Mouse (Mus musculus) limb, embryonic 14.5 days (tissue): Measurements from ENCODE around the gene Btg4. TPM values are rescaled to one million over a fixed set of nuclear protein-coding genes. Genes with fewer than 3 reads are reported as not detected.
A peak's percentile ranks its signal among the peaks of the same experiment; 100 is the strongest.

Experiments used
- ATAC-seq: fragments of 200-750 bp; cut with Nextera tagmentation; 2 replicates; pipeline ENCODE4 v1.8.0; 2017; ENCODE audit warnings: low read depth, moderate number of reproducible peaks, moderate TSS enrichment; ENCODE audit not compliant: low FRiP score
- DNase-seq: peaks from one replicate; pipeline ENCODE4 v3.0.0-alpha.2; 2015; ENCODE audit warnings: low spot score
- H3K27ac ChIP-seq: fragments of 300-500 bp; sonication (generic); replicated peaks from 2 replicates; pipeline ENCODE4 v1.5.1; 2014; ENCODE audit warnings: low read depth, mild to moderate bottlenecking, low read length, moderate library complexity, mixed read lengths
- H3K27me3 ChIP-seq: fragments of 300-500 bp; sonication (generic); 2 replicates; pipeline ENCODE4 v1.6.1; 2014; ENCODE audit warnings: low read length, mixed read lengths; ENCODE audit not compliant: control insufficient read depth, insufficient read depth
- H3K36me3 ChIP-seq: fragments of 300-500 bp; sonication (generic); 2 replicates; pipeline ENCODE4 v1.6.1; 2014; ENCODE audit warnings: mild to moderate bottlenecking, low read length, moderate library complexity, mixed read lengths; ENCODE audit not compliant: control insufficient read depth, insufficient read depth
- H3K4me1 ChIP-seq: fragments of 300-500 bp; sonication (generic); 2 replicates; pipeline ENCODE4 v1.6.1; 2014; ENCODE audit warnings: antibody characterized with exemption, low read length, mixed read lengths; ENCODE audit not compliant: control insufficient read depth, insufficient read depth
- H3K4me2 ChIP-seq: fragments of 300-500 bp; sonication (generic); replicated peaks from 2 replicates; pipeline ENCODE4 v1.6.1; 2014; ENCODE audit warnings: low read depth, mild to moderate bottlenecking, low read length, moderate library complexity; ENCODE audit not compliant: severe bottlenecking
- H3K4me3 ChIP-seq: fragments of 300-500 bp; sonication (generic); replicated peaks from 2 replicates; pipeline ENCODE4 v1.5.1; 2014; ENCODE audit warnings: low read length
- H3K9ac ChIP-seq: fragments of 300-500 bp; sonication (generic); 2 replicates; pipeline ENCODE4 v1.6.1; 2014; ENCODE audit warnings: mild to moderate bottlenecking, low read depth, low read length, moderate library complexity; ENCODE audit not compliant: severe bottlenecking
- H3K9me3 ChIP-seq: fragments of 300-500 bp; sonication (generic); 2 replicates; pipeline ENCODE4 v1.6.1; 2016; ENCODE audit warnings: low read length; ENCODE audit not compliant: control insufficient read depth
- POLR2A ChIP-seq: fragments of 200-500 bp; IDR thresholded peaks from 2 replicates; pipeline ENCODE4 v1.8.0; 2012; ENCODE audit warnings: inconsistent platforms, mild to moderate bottlenecking, moderate library complexity, borderline replicate concordance; ENCODE audit not compliant: insufficient read depth, insufficient read length; ENCODE audit errors: extremely low read depth
- WGBS: fragments of 180-500 bp; shearing (Covaris S2); extraction: QIAGEN DNeasy Blood & Tissue Kit; methylation state at CpG from one replicate; pipeline ENCODE4 v1.1.7; 2014; 5-methylcytosine and 5-hydroxymethylcytosine counted together
- microRNA counts: library from miRNA; unstranded; fragments of <30 nt; microRNA quantifications from one replicate; lab custom pipeline; 2016
- microRNA-seq: library from miRNA; unstranded; fragments of <30 nt; microRNA quantifications from one replicate; pipeline ENCODE4, GENCODE M21; 2016
- polyA plus RNA-seq, 2 experiments: library from polyadenylated mRNA; depleted of rRNA in 1 of 2; stranded (reverse) in 1 of 2; unstranded in 1 of 2; fragments of >200 nt; fragmentation: Nextera tagmentation in 1 of 2; extraction: Ambion mirVana in 1 of 2; gene quantifications; 2 replicates each; pipeline versions ENCODE4 v1.2.1 to v1.2.3; 2012 to 2014

The Btg4 gene
- polyA plus RNA-seq, 2 experiments, result not detected

GRCm38 (mm10) chr9:51163989-51164388 lies 103.3 kb downstream of the Btg4 start:
- WGBS, result 75% methylated on average over 5 of the region's 5 CpGs
- no peak overlapping the region for H3K27ac ChIP-seq
- no peak overlapping the region for H3K4me2 ChIP-seq
- no peak for ATAC-seq
- peaks cover 1% of the 10 kb centered on the region; the same call in 1 of the 2 replicates for H3K27me3 ChIP-seq
- 0 out of 2 replicates have a peak, but pooled peaks cover 9% of the 10 kb centered on the region for H3K4me1 ChIP-seq
- no peak overlapping the region for H3K4me3 ChIP-seq
- no peak for DNase-seq
- no peaks in the 10 kb centered on the region for H3K9me3 ChIP-seq
- no peak for TF ChIP-seq POLR2A
- no peak overlapping the region for H3K9ac ChIP-seq
- no peaks in the 10 kb centered on the region for H3K36me3 ChIP-seq

- Histone ChIP-seq H3K9ac (no peak within 1 kb of the TSS), H3K27ac (no peak within 1 kb of the TSS), H3K27me3 (no peaks in the 10 kb centered on the region), H3K4me2 (no peak within 1 kb of the TSS), H3K9me3 (no peaks in the 10 kb centered on the region), H3K4me3 (no peak within 1 kb of the TSS), H3K36me3 (no peaks in the 10 kb centered on the region), H3K4me1 (0 out of 2 replicates have a peak, but pooled peaks cover 9% of the 10 kb centered on the region)
- DNase-seq, result no peak
- no peak for ATAC-seq
- TF ChIP-seq POLR2A, result no peak
- 31% methylated on average over 6 of the region's 6 CpGs for WGBS
Observed at GRCm38 (mm10) chr9:51165312-51166180, 104.8 kb downstream of the Btg4 start, which contains the start of gene Gm32742. Gm32742 (minus strand) TSS chr9:51165517.

DNA sequence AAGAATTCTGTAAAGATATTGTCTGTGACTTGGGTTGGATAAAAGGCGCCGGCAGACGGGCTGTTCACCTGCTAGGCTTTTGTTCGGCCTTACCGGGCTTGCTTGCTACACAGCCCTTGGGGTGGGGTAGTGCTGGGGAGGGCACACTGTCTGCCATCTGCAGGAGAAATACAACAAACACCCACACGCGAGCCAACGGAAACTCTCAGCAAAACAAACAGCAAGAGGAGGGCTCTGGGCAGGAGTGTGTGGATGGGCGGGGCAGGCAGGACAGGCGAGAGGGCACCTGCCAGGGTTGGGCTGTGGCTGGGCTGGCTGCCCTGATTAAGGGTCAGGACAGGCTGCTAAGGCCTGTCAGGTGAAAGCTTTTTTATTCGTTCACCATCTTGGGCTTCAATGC lies 107.3 kb downstream of the Btg4 start:
- Histone ChIP-seq H3K9me3 (no peaks in the 10 kb centered on the region), H3K4me2 (no peak overlapping the region), H3K27me3 (no peaks in the 10 kb centered on the region), H3K4me1 (0 out of 2 replicates have a peak, but pooled peaks cover 9% of the 10 kb centered on the region), H3K4me3 (no peak overlapping the region), H3K36me3 (no peaks in the 10 kb centered on the region), H3K27ac (no peak overlapping the region), H3K9ac (no peak overlapping the region)
- DNase-seq (no peak), ATAC-seq (no peak)
- TF ChIP-seq POLR2A, result no peak
- 68% methylated on average over 11 of the region's 11 CpGs for WGBS

DNA sequence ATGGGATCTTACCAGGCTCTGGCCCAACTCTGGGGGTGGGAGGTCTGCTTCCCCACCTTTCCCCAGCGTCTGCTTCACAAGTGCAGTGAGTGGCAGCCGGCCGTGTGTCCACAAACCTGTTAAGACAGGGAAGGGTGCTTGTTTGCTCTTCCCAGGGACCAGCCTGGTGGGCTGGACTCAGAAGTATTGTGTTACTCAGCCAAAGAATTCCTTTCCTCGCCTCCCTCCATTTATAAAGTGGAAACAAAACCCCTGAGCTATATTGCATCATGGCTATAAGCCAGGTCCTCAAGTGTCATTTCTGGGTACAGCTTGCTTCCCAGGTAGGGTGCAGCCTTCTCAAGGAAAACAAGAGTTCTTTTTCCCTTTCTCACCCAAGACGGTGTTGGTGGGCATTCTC lies 108.0 kb downstream of the Btg4 start:
- no peak for DNase-seq
- H3K9ac ChIP-seq, result no peak overlapping the region
- no peaks in the 10 kb centered on the region for H3K27me3 ChIP-seq
- 0 out of 2 replicates have a peak, but pooled peaks cover 9% of the 10 kb centered on the region for H3K4me1 ChIP-seq
- TF ChIP-seq POLR2A, result no peak
- no peaks in the 10 kb centered on the region for H3K9me3 ChIP-seq
- H3K4me2 ChIP-seq, result no peak overlapping the region
- no peak for ATAC-seq
- H3K4me3 ChIP-seq, result no peak overlapping the region
- WGBS, result 51% methylated on average over 5 of the region's 5 CpGs
- no peak overlapping the region for H3K27ac ChIP-seq
- no peaks in the 10 kb centered on the region for H3K36me3 ChIP-seq

DNA sequence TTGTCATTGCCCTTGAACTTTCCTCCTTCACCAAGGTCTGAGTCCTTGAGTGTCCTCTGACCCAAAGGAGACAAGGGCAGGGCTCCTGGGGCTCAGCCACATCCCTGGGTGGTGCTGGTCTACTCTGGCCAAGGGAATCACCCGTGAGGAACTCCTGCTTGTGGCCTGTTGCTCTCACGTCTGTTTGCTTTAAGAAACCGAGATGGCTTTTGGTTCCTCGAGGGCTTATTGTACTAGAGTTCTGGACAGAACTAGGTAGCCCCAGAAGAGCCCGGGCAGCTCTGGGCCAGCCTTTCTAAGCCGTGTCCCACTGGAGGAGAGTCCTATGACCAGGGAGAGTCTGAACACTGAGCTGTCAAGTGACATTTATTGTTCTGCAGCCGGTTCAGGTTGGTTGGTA lies 108.4 kb downstream of the Btg4 start:
- TF ChIP-seq POLR2A, result no peak
- 83% methylated on average over 7 of the region's 7 CpGs for WGBS
- H3K4me2 ChIP-seq, result no peak overlapping the region
- DNase-seq, result no peak
- ATAC-seq, result no peak
- H3K27ac ChIP-seq, result no peak overlapping the region
- H3K36me3 ChIP-seq, result no peaks in the 10 kb centered on the region
- H3K27me3 ChIP-seq, result no peaks in the 10 kb centered on the region
- H3K9ac ChIP-seq, result no peak overlapping the region
- no peak overlapping the region for H3K4me3 ChIP-seq
- H3K9me3 ChIP-seq, result no peaks in the 10 kb centered on the region
- 0 out of 2 replicates have a peak, but pooled peaks cover 9% of the 10 kb centered on the region for H3K4me1 ChIP-seq

MicroRNA genes within 50 kb of the gene (microRNA counts, 519-probe panel; counts per million panel counts)
- microRNA mmu-miR-34b-3p (lab: Ali Mortazavi, UCI), result 1,969 counts per million, percentile 25 among the panel's probes with 10 or more counts
- 1,853 counts per million, percentile 20 among the panel's probes with 10 or more counts for microRNA mmu-miR-34b-5p (lab: Ali Mortazavi, UCI)
- 3,712 counts per million, percentile 75 among the panel's probes with 10 or more counts for microRNA mmu-miR-34c (lab: Ali Mortazavi, UCI)

Small RNA genes within 50 kb of the gene (microRNA-seq; reads per million reads assigned to microRNA genes)
- gene Mir34b, result 22.2 reads per million, percentile 31 among the genes with 10 or more reads in this experiment
- 592 reads per million, percentile 67 among the genes with 10 or more reads in this experiment for gene Mir34c

Other genes with a start within 250 kb of the Btg4 start
- gene Ppp2r1b, start 215.6 kb upstream of the Btg4 start, polyA plus RNA-seq (2012; rRNA removed), result 25.2 and 27.3 TPM in 2 replicates
- gene Ppp2r1b, start 215.6 kb upstream of the Btg4 start, polyA plus RNA-seq (2014; fragmentation: Nextera tagmentation; extraction: Ambion mirVana), result 51.0 and 53.8 TPM in 2 replicates
- gene Sik2, start 51.8 kb upstream of the Btg4 start, polyA plus RNA-seq (2012; rRNA removed), result 16.3 and 16.8 TPM in 2 replicates
- gene Sik2, start 51.8 kb upstream of the Btg4 start, polyA plus RNA-seq (2014; fragmentation: Nextera tagmentation; extraction: Ambion mirVana), result 15.8 and 18.7 TPM in 2 replicates
- 4.6 and 6.1 TPM in 2 replicates for gene Layn, start 16.2 kb downstream of the Btg4 start, polyA plus RNA-seq (2012; rRNA removed)
- 9.3 and 11.6 TPM in 2 replicates for gene Layn, start 16.2 kb downstream of the Btg4 start, polyA plus RNA-seq (2014; fragmentation: Nextera tagmentation; extraction: Ambion mirVana)
- gene 4833427G06Rik, start 41.2 kb downstream of the Btg4 start, polyA plus RNA-seq (2012; rRNA removed), result 0.06 TPM in 1 of 2 replicates, not detected in the other
- not detected in 2 replicates for gene 4833427G06Rik, start 41.2 kb downstream of the Btg4 start, polyA plus RNA-seq (2014; fragmentation: Nextera tagmentation; extraction: Ambion mirVana)
- 0.03 and 0.04 TPM in 2 replicates for gene Gm32742, start 104.6 kb downstream of the Btg4 start, polyA plus RNA-seq (2012; rRNA removed)
- gene Gm32742, start 104.6 kb downstream of the Btg4 start, polyA plus RNA-seq (2014; fragmentation: Nextera tagmentation; extraction: Ambion mirVana), result 0.01 TPM in 1 of 2 replicates, not detected in the other
- 0.14 and 0.22 TPM in 2 replicates for gene Pou2af1, start 152.8 kb downstream of the Btg4 start, polyA plus RNA-seq (2012; rRNA removed)
- gene Pou2af1, start 152.8 kb downstream of the Btg4 start, polyA plus RNA-seq (2014; fragmentation: Nextera tagmentation; extraction: Ambion mirVana), result 0.07 TPM in 1 of 2 replicates, not detected in the other
- gene Colca2, start 217.7 kb downstream of the Btg4 start, polyA plus RNA-seq (2012; rRNA removed), result 2.9 and 4.7 TPM in 2 replicates
- gene Colca2, start 217.7 kb downstream of the Btg4 start, polyA plus RNA-seq (2014; fragmentation: Nextera tagmentation; extraction: Ambion mirVana), result 2.0 and 3.2 TPM in 2 replicates